ENCODE assay signal across 10 mouse cellular contexts in the genomic region with DNA sequence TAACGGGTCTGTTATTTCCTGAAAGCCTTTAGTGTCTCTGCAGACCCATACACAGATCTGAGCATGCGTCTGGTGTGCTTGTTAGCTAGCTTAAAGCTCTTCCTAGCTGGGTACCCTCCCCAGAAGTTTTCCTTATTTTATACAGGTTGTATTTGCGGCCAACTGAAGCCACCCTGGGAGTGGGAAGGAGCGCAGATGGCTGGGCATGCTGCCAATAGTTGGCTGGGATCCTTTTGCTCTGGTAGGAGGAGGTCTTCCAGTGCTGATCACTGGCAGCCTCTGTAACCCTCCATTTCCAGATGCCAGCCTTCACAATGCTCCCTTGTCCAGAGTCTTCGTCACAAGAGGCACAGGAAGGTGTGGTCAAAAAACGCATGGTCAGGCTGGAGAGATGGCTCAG. TPM values are rescaled to one million over a fixed set of nuclear protein-coding genes. Genes with fewer than 3 reads are reported as not detected.
A peak's percentile ranks its signal among the peaks of the same experiment; 100 is the strongest.
DNase-seq lines count a peak whose midpoint lies in the region; ATAC-seq lines count a peak whose summit lies in the region.
"Had no signal": no experiment of that assay in that cellular context is flagged by ENCODE, and none has a peak within 500 bp of the region (broad histone marks: within the 10 kb centered on the region; RNA-seq: fewer than 3 reads in every experiment).

No protein-coding gene starts in this region.

- peaks cover 10% of the 10 kb centered on the region for H3K36me3 ChIP-seq in forebrain, embryonic 14.5 days (ENCODE audit: control insufficient read depth, insufficient read depth, low read length)
- H3K36me3 ChIP-seq in intestine, embryonic 16.5 days (ENCODE audit: control insufficient read depth, insufficient read depth, low read length) = no peaks in the 10 kb centered on the region

- peak; percentile 93 for ATAC-seq in forebrain, embryonic 14.5 days
- ATAC-seq in intestine, embryonic 16.5 days = peak; percentile 80

- H3K4me3 ChIP-seq in forebrain, embryonic 14.5 days (ENCODE audit: low read depth, low read length) = no peak overlapping the region
- H3K4me3 ChIP-seq in intestine, embryonic 16.5 days (ENCODE audit: low read length) = no peak overlapping the region
- H3K4me3 ChIP-seq: myocyte had no signal

- DNase-seq in adrenal gland, adult (ENCODE audit: inconsistent age in 2 of 2, low spot score in 1 of 2) = peak; percentile 43 to 71
- DNase-seq in adrenal gland, adult 8-10 months = no peak
- DNase-seq in NIH3T3 (ENCODE audit: low read depth) = peak; percentile 36
- peak; percentile 92 for DNase-seq in forebrain, embryonic 14.5 days (ENCODE audit: low spot score)
- DNase-seq in left cerebral cortex, postnatal 14 days (ENCODE audit: low spot score in 2 of 2) = peak; percentile 55 to 74
- DNase-seq in right cerebral cortex, postnatal 10 days (ENCODE audit: low spot score in 2 of 2) = peak; percentile 86 to 88
- no peak for DNase-seq in spleen, adult 12 weeks (ENCODE audit: low spot score)

- H3K9ac ChIP-seq in forebrain, embryonic 14.5 days (ENCODE audit: low read length) = no peak overlapping the region
- H3K9ac ChIP-seq in intestine, embryonic 16.5 days (ENCODE audit: low read depth, low read length) = no peak overlapping the region

- peaks cover 16% of the 10 kb centered on the region for H3K4me1 ChIP-seq in forebrain, embryonic 14.5 days (ENCODE audit: control insufficient read depth, insufficient read depth, low read length)
- no peaks in the 10 kb centered on the region for H3K4me1 ChIP-seq in intestine, embryonic 16.5 days (ENCODE audit: control insufficient read depth, insufficient read depth, low read length)

- intact Hi-C loops in left cerebral cortex, postnatal 14 days (cut with DNase I) = no loop called here

- H3K27me3 ChIP-seq in forebrain, embryonic 14.5 days (replicated peaks; ENCODE audit: control insufficient read depth, insufficient read depth, low read length) = no peaks in the 10 kb centered on the region
- H3K27me3 ChIP-seq in intestine, embryonic 16.5 days (replicated peaks; ENCODE audit: control insufficient read depth, insufficient read depth, low read length) = no peaks in the 10 kb centered on the region

- no peaks in the 10 kb centered on the region for H3K9me3 ChIP-seq in forebrain, embryonic 14.5 days (replicated peaks; ENCODE audit: control insufficient read depth, low read length)
- H3K9me3 ChIP-seq in intestine, embryonic 16.5 days (ENCODE audit: control insufficient read depth, low read length) = no peaks in the 10 kb centered on the region

- peak overlapping the region; percentile 49; the same call in 1 of the 2 replicates for H3K27ac ChIP-seq in forebrain, embryonic 14.5 days (ENCODE audit: low read depth, low read length)
- peak overlapping the region; percentile 30; the same call in 1 of the 2 replicates for H3K27ac ChIP-seq in intestine, embryonic 16.5 days (ENCODE audit: low read length)

- no peak overlapping the region for H3K4me2 ChIP-seq in forebrain, embryonic 14.5 days (ENCODE audit: low read length)
- no peak overlapping the region for H3K4me2 ChIP-seq in intestine, embryonic 16.5 days (ENCODE audit: low read depth, low read length)

- 14% methylated on average over 6 of the region's 6 CpGs for WGBS in forebrain, embryonic 14.5 days
- WGBS in intestine, embryonic 16.5 days = 47% methylated on average over 6 of the region's 6 CpGs

RNA-seq across cellular contexts. Expression of gene Gm35549, which starts 7.0 kb away (rescaled TPM):
- total RNA-seq in adrenal gland, adult 8-10 months (2022) = not detected
- polyA plus RNA-seq in forebrain, embryonic 14.5 days (2014; fragmentation: Nextera tagmentation; extraction: Ambion mirVana) = 0.41 TPM in 1 of 2 replicates, not detected in the other
- polyA plus RNA-seq in intestine, embryonic 16.5 days (2015; fragmentation: Nextera tagmentation; extraction: Ambion mirVana) = 0.23 TPM in 1 of 2 replicates, not detected in the other
- not detected for total RNA-seq in left cerebral cortex, postnatal 14 days (2021)
- total RNA-seq: common myeloid progenitor, adult 5-6 weeks had no signal

RNA-seq across cellular contexts. Expression of gene Zfp445, which starts 29.0 kb away (rescaled TPM):
- 100 to 1,000 TPM; 132 to 160 (median 142) TPM for total RNA-seq in adrenal gland, adult 8-10 months (2022)
- polyA plus RNA-seq in forebrain, embryonic 14.5 days (2014; fragmentation: Nextera tagmentation; extraction: Ambion mirVana) = 63.1 and 79.1 TPM in 2 replicates
- 41.3 and 41.5 TPM in 2 replicates for polyA plus RNA-seq in intestine, embryonic 16.5 days (2015; fragmentation: Nextera tagmentation; extraction: Ambion mirVana)
- total RNA-seq in left cerebral cortex, postnatal 14 days (2021) = 100 to 1,000 TPM; 150 to 160 TPM

RNA-seq across cellular contexts. Expression of gene Tcaim, which starts 31.5 kb away (rescaled TPM):
- 10 to 100 TPM; 22.9 to 25.2 (median 24.8) TPM for total RNA-seq in adrenal gland, adult 8-10 months (2022)
- polyA plus RNA-seq in forebrain, embryonic 14.5 days (2014; fragmentation: Nextera tagmentation; extraction: Ambion mirVana) = 6.3 TPM in 2 replicates
- 5.5 and 5.6 TPM in 2 replicates for polyA plus RNA-seq in intestine, embryonic 16.5 days (2015; fragmentation: Nextera tagmentation; extraction: Ambion mirVana)
- total RNA-seq in left cerebral cortex, postnatal 14 days (2021) = 10 to 100 TPM; 15.1 to 15.2 TPM

RNA-seq across cellular contexts. Expression of gene Zkscan7, which starts 48.7 kb away (rescaled TPM):
- 10 to 100 TPM in 3 of 4 experiments, 1 to 10 TPM in 1; 8.3 to 12.8 (median 11.1) TPM for total RNA-seq in adrenal gland, adult 8-10 months (2022)
- 1.3 and 1.4 TPM in 2 replicates for polyA plus RNA-seq in forebrain, embryonic 14.5 days (2014; fragmentation: Nextera tagmentation; extraction: Ambion mirVana)
- polyA plus RNA-seq in intestine, embryonic 16.5 days (2015; fragmentation: Nextera tagmentation; extraction: Ambion mirVana) = 3.7 and 4.3 TPM in 2 replicates
- 1 to 10 TPM; 4.8 to 5.6 TPM for total RNA-seq in left cerebral cortex, postnatal 14 days (2021)

Comparison
In these comparisons a context has a peak if more than half of its experiments do, and no peak if none do; other contexts are left out.
1. DNase-seq: peak in adrenal gland, adult (2 of 2), NIH3T3 (single experiment), forebrain, embryonic 14.5 days (single experiment), left cerebral cortex, postnatal 14 days (2 of 2) and right cerebral cortex, postnatal 10 days (2 of 2); none in adrenal gland, adult 8-10 months (single experiment) and spleen, adult 12 weeks (single experiment).